Mouse (Mus musculus): ENCODE data around the gene Sik1. TPM values are rescaled to one million over a fixed set of nuclear protein-coding genes. Genes with fewer than 3 reads are reported as not detected.

The Sik1 gene
- polyA plus RNA-seq, 1 experiment from 2014 or later, result 18.6 TPM

- Histone ChIP-seq H3K9ac (replicated peaks; ENCODE audit: low read depth, low read length) (no peak overlapping the region), H3K9me3 (ENCODE audit: control insufficient read depth, low read length) (no peaks in the 10 kb centered on the region), H3K27ac (ENCODE audit: low read depth, low read length) (no peak overlapping the region), H3K4me2 (ENCODE audit: low read depth, low read length) (no peak overlapping the region), H3K27me3 (ENCODE audit: control insufficient read depth, insufficient read depth, low read length) (no peaks in the 10 kb centered on the region), H3K4me1 (ENCODE audit: control insufficient read depth, insufficient read depth, low read length) (0 out of 2 replicates have a peak, but pooled peaks cover 4% of the 10 kb centered on the region), H3K4me3 (ENCODE audit: low read depth, low read length) (no peak overlapping the region), H3K36me3 (ENCODE audit: control insufficient read depth, insufficient read depth, low read length) (no peaks in the 10 kb centered on the region)
- 90% methylated on average over 14 of the region's 14 CpGs for WGBS
- no peak for ATAC-seq (ENCODE audit: low read depth)
These were observed 23.6 kb downstream of the Sik1 start for GRCm38 (mm10) chr17:31831866-31832576.

- Histone ChIP-seq H3K27me3 (ENCODE audit: control insufficient read depth, insufficient read depth, low read length) (no peaks in the 10 kb centered on the region), H3K4me3 (ENCODE audit: low read depth, low read length) (no peak overlapping the region), H3K27ac (ENCODE audit: low read depth, low read length) (no peak overlapping the region), H3K4me1 (ENCODE audit: control insufficient read depth, insufficient read depth, low read length) (0 out of 2 replicates have a peak, but pooled peaks cover 9% of the 10 kb centered on the region), H3K9me3 (ENCODE audit: control insufficient read depth, low read length) (no peaks in the 10 kb centered on the region), H3K36me3 (ENCODE audit: control insufficient read depth, insufficient read depth, low read length) (no peaks in the 10 kb centered on the region), H3K9ac (replicated peaks; ENCODE audit: low read depth, low read length) (no peak overlapping the region), H3K4me2 (ENCODE audit: low read depth, low read length) (no peak overlapping the region)
- WGBS, result 79% methylated on average over 6 of the region's 6 CpGs
- no peak for ATAC-seq (ENCODE audit: low read depth)
These were observed 24.3 kb downstream of the Sik1 start for GRCm38 (mm10) chr17:31831097-31831865.

GRCm38 (mm10) chr17:31830506-31831075 is 25.0 kb downstream of the Sik1 start:
- no peak for ATAC-seq (ENCODE audit: low read depth)
- Histone ChIP-seq H3K27me3 (ENCODE audit: control insufficient read depth, insufficient read depth, low read length) (no peaks in the 10 kb centered on the region), H3K4me2 (ENCODE audit: low read depth, low read length) (no peak overlapping the region), H3K4me3 (ENCODE audit: low read depth, low read length) (no peak overlapping the region), H3K9me3 (ENCODE audit: control insufficient read depth, low read length) (no peaks in the 10 kb centered on the region), H3K9ac (replicated peaks; ENCODE audit: low read depth, low read length) (no peak overlapping the region), H3K36me3 (ENCODE audit: control insufficient read depth, insufficient read depth, low read length) (no peaks in the 10 kb centered on the region), H3K4me1 (ENCODE audit: control insufficient read depth, insufficient read depth, low read length) (0 out of 2 replicates have a peak, but pooled peaks cover 9% of the 10 kb centered on the region), H3K27ac (ENCODE audit: low read depth, low read length) (no peak overlapping the region)
- 92% methylated on average over 8 of the region's 8 CpGs for WGBS

GRCm38 (mm10) chr17:31828916-31829315 is 26.7 kb downstream of the Sik1 start:
- H3K4me2 ChIP-seq (ENCODE audit: low read depth, low read length), result no peak overlapping the region
- H3K4me3 ChIP-seq (ENCODE audit: low read depth, low read length), result no peak overlapping the region
- no peaks in the 10 kb centered on the region for H3K27me3 ChIP-seq (ENCODE audit: control insufficient read depth, insufficient read depth, low read length)
- no peaks in the 10 kb centered on the region for H3K9me3 ChIP-seq (ENCODE audit: control insufficient read depth, low read length)
- no peaks in the 10 kb centered on the region for H3K36me3 ChIP-seq (ENCODE audit: control insufficient read depth, insufficient read depth, low read length)
- H3K4me1 ChIP-seq (ENCODE audit: control insufficient read depth, insufficient read depth, low read length), result 0 out of 2 replicates have a peak, but pooled peaks cover 9% of the 10 kb centered on the region
- no peak for ATAC-seq (ENCODE audit: low read depth)
- no peak overlapping the region for H3K9ac ChIP-seq (replicated peaks; ENCODE audit: low read depth, low read length)
- H3K27ac ChIP-seq (ENCODE audit: low read depth, low read length), result no peak overlapping the region
- 94% methylated on average over 5 of the region's 5 CpGs for WGBS

- WGBS, result 81% methylated on average over 5 of the region's 5 CpGs
These were observed 27.5 kb downstream of the Sik1 start for GRCm38 (mm10) chr17:31828118-31828517.

GRCm38 (mm10) chr17:31827206-31827605 is 28.4 kb downstream of the Sik1 start:
- H3K27ac ChIP-seq (ENCODE audit: low read depth, low read length), result peak overlapping the region; percentile 55; the same call in 1 of the 2 replicates
- peak; percentile 14; the same call in 1 of the 2 replicates for ATAC-seq (ENCODE audit: low read depth)
- no peak overlapping the region for H3K4me3 ChIP-seq (ENCODE audit: low read depth, low read length)
- no peaks in the 10 kb centered on the region for H3K27me3 ChIP-seq (ENCODE audit: control insufficient read depth, insufficient read depth, low read length)
- H3K36me3 ChIP-seq (ENCODE audit: control insufficient read depth, insufficient read depth, low read length), result no peaks in the 10 kb centered on the region
- H3K4me2 ChIP-seq (ENCODE audit: low read depth, low read length), result no peak overlapping the region
- no peaks in the 10 kb centered on the region for H3K9me3 ChIP-seq (ENCODE audit: control insufficient read depth, low read length)
- H3K4me1 ChIP-seq (ENCODE audit: control insufficient read depth, insufficient read depth, low read length), result 0 out of 2 replicates have a peak, but pooled peaks cover 9% of the 10 kb centered on the region
- H3K9ac ChIP-seq (replicated peaks; ENCODE audit: low read depth, low read length), result no peak overlapping the region
- 53% methylated on average over 5 of the region's 5 CpGs for WGBS

More at GRCm38 (mm10) chr17:31828118-31828517, 27.5 kb downstream of the Sik1 start:
- Histone ChIP-seq H3K9me3 (ENCODE audit: control insufficient read depth, low read length) (no peaks in the 10 kb centered on the region), H3K4me2 (ENCODE audit: low read depth, low read length) (no peak overlapping the region), H3K27me3 (ENCODE audit: control insufficient read depth, insufficient read depth, low read length) (no peaks in the 10 kb centered on the region), H3K4me1 (ENCODE audit: control insufficient read depth, insufficient read depth, low read length) (0 out of 2 replicates have a peak, but pooled peaks cover 9% of the 10 kb centered on the region), H3K36me3 (ENCODE audit: control insufficient read depth, insufficient read depth, low read length) (no peaks in the 10 kb centered on the region), H3K4me3 (ENCODE audit: low read depth, low read length) (no peak overlapping the region), H3K27ac (ENCODE audit: low read depth, low read length) (peak overlapping the region; percentile 10; the same call in 1 of the 2 replicates), H3K9ac (replicated peaks; ENCODE audit: low read depth, low read length) (no peak overlapping the region)
- ATAC-seq (ENCODE audit: low read depth), result no peak

GRCm38 (mm10) chr17:31826669-31827068 is 28.9 kb downstream of the Sik1 start:
- no peaks in the 10 kb centered on the region for H3K9me3 ChIP-seq (ENCODE audit: control insufficient read depth, low read length)
- no peaks in the 10 kb centered on the region for H3K36me3 ChIP-seq (ENCODE audit: control insufficient read depth, insufficient read depth, low read length)
- H3K4me1 ChIP-seq (ENCODE audit: control insufficient read depth, insufficient read depth, low read length), result 0 out of 2 replicates have a peak, but pooled peaks cover 9% of the 10 kb centered on the region
- WGBS, result 28% methylated on average over 6 of the region's 6 CpGs
- H3K9ac ChIP-seq (replicated peaks; ENCODE audit: low read depth, low read length), result no peak overlapping the region
- H3K27me3 ChIP-seq (ENCODE audit: control insufficient read depth, insufficient read depth, low read length), result no peaks in the 10 kb centered on the region
- H3K4me2 ChIP-seq (ENCODE audit: low read depth, low read length), result no peak overlapping the region
- 0 out of 2 replicates have a peak overlapping the region, but pooled peaks have one; percentile 16 for H3K27ac ChIP-seq (ENCODE audit: low read depth, low read length)
- H3K4me3 ChIP-seq (ENCODE audit: low read depth, low read length), result no peak overlapping the region
- no peak for ATAC-seq (ENCODE audit: low read depth)

- no peak for ATAC-seq (ENCODE audit: low read depth)
- Histone ChIP-seq H3K4me1 (ENCODE audit: control insufficient read depth, insufficient read depth, low read length) (0 out of 2 replicates have a peak, but pooled peaks cover 9% of the 10 kb centered on the region), H3K4me3 (ENCODE audit: low read depth, low read length) (no peak overlapping the region), H3K27me3 (ENCODE audit: control insufficient read depth, insufficient read depth, low read length) (no peaks in the 10 kb centered on the region), H3K4me2 (ENCODE audit: low read depth, low read length) (no peak overlapping the region), H3K27ac (ENCODE audit: low read depth, low read length) (no peak overlapping the region), H3K9ac (replicated peaks; ENCODE audit: low read depth, low read length) (no peak overlapping the region), H3K9me3 (ENCODE audit: control insufficient read depth, low read length) (no peaks in the 10 kb centered on the region), H3K36me3 (ENCODE audit: control insufficient read depth, insufficient read depth, low read length) (no peaks in the 10 kb centered on the region)
- WGBS, result 91% methylated on average over 9 of the region's 9 CpGs
These were observed 29.9 kb downstream of the Sik1 start for GRCm38 (mm10) chr17:31825678-31826077.
